Mouse (Mus musculus) embryo, embryonic 10.5 days (tissue): Measurements from ENCODE around the gene Fndc3a.

ENCODE experiments used
- DNase-seq: peaks from one replicate; pipeline ENCODE4 v3.0.0-alpha.2; 2015; ENCODE audit warnings: low spot score

Gene Fndc3a

DNA sequence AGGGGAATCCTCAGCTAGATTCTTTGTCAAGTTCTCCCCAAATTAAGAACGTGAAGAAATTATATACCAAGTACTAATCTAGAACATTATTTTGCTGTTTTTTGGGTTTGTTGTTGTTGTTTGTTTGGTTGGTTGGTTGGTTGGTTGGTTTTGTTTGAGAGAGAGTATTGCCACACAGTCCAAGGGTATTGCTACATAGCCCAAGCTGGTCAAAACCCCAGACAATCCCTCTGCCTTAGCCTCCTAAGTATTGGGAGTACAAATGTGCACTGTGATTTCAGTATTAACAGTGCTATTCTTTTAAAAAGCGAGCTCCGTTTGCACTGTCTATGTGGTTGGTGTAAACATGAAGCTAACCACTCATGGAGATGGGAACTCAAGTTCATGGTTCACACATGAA is 37.9 kb downstream of the Fndc3a start:
- DNase-seq, result no peak

DNA sequence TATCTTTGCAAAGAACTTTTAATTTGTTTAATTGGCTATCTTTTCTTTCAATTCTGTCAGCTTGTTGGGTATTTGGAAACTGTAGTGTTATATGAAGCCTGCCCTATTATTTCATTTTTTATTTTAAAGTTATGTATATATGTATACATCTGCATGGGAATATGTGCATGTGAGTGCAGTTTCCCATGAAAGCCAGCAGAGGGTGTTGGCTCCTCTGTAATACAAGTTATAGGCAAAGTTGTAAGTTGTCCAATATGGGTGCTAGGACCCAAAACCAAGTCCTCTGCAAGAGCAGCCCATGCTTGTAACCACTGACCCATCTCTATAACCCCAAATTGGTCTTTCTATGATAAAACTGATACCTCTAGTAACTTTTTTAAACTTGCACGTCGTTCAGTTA is 38.8 kb downstream of the Fndc3a start:
- no peak for DNase-seq

DNA sequence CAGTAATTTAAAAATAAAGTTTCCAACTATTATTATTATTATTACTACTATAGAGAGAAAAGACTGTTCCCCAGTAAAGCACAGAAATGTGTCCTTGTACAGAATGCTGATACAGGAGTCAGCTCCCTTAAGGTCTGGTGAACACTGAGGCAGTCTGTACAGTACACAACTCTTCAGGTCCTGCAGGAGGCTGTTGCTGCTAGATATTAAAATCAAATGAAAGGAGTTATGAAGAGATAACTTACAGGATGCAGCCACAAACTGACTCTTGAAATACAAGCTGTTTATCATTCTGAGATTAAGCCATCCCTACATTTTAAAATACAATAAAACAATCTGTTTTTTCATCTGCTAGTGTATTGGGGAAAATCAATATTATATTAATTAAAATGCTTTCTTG is 60.5 kb downstream of the Fndc3a start:
- DNase-seq, result no peak

DNA sequence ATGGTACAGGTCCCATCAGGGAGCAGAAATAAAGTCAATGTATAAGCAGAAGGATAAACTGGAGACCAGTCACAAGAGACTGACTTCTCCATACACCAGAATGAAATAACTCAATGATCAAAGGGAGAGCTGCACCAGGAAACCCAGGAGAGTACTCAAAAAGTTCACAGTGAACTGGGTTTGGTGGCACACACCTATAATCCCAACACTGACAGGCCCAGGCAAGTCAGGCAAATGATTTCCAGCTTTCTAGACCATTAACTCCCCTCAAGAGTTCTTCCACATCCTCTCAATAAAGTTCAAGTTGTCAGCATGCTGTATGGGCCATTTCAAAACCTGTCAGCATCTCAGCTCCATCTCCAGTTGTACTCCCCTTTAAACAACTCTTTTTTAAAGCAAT is 64.3 kb downstream of the Fndc3a start:
- DNase-seq, result no peak

DNA sequence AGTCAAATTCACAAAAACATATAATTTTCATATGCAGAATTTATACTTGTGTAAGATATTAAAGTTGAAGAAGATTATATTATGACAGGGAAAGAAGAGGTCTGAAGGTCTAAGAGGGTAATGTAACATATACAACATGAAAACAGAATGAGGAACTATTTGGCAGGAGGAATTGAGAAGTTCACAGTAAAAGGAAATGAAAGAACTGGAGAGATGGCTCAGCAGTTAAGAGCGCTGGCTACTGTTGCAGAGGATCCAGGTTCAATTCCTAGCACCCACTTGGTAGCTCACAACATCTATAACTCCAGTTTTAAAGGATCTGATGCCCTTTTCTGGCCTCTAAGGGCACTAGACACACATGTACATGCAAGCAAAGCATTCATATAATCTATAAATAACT is 65.2 kb downstream of the Fndc3a start:
- DNase-seq, result no peak

DNA sequence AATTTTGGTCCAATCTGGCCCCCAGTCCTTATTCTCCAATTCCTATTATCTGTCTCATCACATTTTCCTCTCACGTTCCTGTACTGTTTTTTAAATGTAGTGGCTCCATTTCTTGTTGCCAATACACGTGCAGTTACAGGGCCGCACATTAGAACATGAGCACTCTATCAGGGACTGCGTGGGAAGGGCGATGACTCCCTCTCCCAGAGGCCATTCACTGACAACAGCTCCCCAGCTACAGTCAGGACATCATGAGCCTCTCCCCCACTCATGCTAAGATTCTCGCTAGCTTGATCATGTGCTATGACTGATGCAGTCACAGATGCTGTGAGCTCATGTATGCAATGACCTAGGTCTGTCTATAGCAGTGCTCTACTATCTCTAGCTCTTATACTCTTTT is 71.3 kb downstream of the Fndc3a start:
- DNase-seq, result no peak

DNA sequence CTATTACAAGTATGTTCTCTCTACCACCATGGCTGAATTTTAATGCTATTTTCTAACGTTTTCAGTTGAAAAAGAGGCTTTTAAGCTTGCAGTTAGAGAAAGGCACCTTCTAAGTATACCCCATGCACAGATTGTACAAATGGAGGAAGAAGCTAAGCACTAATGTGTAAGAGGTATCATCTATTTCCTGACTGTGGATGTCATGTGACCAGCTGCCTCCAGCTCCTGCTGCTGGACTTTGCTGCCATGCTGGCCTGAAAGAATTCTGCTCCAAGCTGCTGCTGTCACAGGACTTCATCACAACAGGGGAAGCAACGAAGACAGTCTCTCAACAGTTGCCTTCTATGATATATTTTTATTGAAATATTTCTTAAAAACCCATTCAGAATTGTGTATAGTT is 76.2 kb downstream of the Fndc3a start:
- DNase-seq, result no peak

DNA sequence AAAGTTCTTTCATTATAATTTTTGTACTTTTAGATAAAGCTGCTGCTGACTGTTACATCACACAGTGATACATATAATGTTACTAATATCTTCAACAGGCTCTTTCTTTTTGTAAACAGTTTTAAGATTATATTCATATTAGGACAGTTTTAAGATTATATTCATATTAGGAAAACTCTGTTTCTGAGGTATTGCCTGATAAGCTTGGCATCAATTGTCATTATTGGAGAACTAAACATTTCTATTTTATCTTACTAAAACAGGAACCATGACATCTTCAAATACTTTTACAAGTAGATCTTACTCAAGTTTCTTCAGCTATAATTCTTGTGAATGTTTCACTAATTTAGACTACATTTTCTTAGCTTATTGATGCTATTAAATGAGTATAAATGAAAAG is 84.4 kb downstream of the Fndc3a start:
- no peak for DNase-seq

DNA sequence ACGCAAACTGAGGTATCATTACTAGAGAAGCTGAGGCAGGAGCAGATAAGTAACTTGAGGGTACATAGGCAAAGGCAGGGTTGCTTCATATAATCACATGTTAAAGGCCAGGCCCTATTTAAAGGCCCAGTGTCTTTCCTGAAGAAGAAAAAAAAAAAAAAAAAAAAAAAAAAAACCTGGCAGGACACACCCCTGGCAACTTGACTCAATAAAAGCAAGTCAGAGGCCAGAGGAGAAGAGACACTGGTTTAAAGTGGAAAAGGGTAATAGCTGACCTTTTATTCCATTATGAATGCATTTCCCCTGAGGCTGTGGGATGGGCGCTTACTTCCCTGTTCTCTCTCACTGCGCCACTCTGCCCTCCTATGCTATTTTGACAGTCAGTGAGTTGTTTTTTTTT is 105.7 kb downstream of the Fndc3a start:
- DNase-seq, result no peak

DNA sequence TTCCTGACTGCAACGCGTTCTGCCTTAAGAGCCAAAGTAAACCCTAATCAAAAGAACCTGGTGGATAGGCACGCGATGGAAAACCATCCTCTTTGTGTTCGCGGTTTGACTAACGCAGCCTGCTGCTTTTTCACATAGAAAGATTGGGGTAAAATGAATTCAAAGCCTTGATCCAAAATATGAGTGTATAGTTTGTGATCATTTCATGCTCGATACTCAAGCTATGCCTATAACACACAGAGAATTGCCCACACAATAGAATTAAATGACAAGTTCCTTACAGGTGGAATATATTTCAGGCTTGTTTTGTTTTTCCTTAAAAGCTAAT is 106.6 kb downstream of the Fndc3a start:
- no peak for DNase-seq

DNA sequence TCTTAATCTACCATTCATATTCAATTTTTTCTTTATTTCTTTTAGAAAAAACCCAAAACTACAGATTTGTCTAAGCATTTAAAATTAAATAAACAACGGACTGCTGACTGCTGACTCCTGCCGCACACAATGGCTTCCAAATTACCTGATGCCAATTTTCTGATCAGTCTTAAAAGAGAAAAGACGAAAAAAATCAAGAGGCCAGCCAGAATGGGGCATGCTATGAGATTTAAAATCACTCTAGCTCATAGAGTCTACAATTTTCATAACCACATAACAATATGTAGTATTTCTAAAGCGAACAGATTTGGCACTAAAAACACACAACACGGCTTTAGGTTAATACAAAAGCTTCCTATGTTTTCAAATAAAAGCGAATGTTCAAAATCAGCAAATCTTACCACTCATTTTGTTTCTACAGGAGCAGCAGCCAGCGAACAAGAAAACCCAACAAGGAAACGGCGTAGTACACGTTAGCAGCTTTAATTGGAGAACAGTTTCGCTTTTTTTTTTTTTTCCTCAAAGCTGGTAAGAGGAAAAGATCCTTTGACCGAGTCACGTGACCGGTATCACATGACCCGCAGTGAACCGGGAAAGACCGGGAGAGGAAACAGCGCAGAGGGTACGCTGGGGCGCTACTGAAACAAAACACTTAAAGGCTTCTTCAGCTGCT is 107.1 kb downstream of the Fndc3a start:
- DNase-seq, result peak; percentile 96

DNA sequence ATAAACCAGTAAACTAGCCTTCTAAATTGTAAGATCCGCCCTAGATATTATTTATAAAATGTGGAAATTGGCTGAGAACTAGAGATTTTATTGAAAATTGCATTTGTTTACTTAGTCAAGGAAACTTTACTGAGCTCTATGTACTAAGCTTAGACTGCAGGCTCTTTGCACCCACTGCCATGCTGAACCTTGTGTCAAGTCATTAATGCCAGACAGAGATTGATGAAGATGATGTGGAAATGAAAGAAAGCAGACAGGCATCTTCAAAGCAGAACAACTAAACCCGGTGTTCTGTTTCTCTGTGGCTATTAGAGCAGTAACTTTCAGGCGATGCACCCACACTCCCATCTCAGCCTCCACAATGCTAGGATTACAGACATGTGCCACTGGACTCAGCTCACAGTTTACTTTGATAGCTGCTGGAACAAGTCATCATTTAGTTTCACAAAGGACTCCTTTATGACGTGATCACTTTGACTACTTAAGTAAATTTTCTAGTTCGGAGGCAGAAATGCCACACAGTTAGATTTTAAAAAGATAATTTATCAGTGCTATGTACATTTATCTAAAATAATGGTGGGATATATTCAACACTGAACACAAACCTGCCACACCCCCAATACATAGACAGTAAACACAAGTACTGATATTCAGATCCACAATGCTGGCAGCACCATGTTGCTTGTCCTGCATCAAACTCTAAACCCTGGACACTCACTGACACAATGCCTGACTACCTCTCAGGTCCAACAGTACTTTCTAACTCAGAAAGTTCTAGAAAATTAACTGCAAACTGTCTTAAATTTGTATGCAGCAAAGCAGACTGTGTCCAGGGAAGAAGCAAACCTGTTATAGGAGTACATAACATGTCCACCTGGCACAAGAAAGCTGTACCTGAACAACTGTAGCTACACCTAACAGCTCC is 108.2 kb downstream of the Fndc3a start:
- DNase-seq, result peak; percentile 24

DNA sequence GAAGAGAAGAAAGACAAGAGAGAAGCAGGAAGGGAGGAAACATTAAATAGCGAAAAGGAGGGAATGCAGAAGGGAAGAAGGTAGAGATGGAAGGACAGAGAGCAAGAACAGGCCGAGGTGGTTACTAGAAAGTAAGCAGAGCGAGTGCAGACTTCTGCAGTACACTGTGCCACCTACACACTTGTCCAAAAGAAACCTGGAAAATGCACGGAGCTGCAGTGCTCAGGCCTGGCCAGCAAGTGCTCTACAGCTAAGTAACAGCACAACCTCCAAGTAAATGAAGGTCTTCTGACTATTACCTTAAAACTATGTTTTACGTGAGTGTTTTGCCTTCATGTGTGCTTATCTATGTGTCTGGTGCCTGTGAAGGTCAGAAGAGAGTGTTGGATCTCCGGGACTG is 109.4 kb downstream of the Fndc3a start:
- DNase-seq, result peak; percentile 2

DNA sequence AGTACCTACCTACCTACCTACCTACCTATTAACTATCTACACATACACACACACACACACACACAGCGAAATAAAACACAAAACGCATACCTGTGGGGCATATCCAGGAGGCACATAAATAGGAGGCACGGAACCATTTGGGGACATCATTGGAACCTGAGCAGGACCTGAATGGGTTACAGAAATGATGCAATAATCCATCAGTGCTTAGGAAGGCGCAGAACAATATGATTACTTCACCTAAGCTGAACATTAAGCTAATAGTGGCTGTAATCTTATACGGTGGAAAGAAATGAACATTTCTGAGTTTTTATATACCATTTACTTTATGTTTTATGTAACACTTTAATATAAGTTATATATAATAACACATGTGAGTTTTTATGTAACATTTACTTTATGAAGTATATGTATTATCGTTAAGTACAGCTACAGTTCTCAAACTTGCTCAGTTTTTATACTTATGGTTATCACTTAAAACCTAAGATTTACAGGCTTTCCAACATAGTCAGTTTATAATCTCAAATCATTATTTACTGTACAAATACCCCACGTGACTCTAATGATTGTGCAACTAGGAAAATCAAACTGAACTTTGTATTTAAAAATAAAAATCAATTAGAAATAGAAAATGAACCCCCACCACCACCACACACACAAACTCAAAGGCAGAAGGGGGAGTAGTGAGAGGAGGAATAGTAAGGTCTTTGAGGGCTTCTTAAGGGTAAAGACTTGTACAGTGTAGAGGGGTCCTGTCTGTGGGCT is 110.6 kb downstream of the Fndc3a start:
- no peak for DNase-seq

DNA sequence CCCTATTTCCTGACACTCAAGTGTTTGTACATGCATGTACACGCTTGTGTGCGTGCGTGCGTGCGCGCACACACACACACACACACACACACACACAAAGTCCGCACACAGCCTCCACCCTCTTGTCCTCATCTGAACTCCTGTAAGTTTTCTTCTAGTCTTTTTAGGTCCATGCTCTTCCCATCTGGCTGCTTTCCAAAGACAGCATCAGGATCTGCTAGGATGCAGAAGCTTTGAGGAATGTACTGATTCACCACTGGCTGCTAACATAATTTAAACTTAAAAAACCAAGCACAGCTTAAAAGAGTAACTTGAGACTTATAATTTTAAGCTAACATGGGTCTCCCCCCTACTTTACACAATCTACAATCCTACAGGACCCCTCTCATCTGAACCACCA is 115.6 kb downstream of the Fndc3a start:
- no peak for DNase-seq

DNA sequence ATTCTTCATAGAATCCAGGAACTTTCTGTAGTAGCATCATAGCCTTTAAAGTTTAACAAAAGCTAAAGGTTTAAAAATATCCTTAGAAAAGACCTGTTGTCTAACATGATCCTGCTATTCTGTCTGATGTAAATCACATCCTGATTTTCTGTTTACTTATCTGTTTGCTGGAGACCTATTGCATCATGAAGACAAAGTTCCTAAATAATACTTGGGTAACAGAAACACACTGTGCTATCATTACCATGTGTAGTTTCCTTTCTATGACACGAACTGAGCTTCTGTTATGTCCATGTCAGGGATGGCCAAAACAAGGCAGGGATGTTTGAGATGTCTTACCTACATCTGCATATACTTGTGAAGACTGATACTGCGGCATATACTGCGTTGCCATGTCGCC is 120.4 kb downstream of the Fndc3a start:
- no peak for DNase-seq

DNA sequence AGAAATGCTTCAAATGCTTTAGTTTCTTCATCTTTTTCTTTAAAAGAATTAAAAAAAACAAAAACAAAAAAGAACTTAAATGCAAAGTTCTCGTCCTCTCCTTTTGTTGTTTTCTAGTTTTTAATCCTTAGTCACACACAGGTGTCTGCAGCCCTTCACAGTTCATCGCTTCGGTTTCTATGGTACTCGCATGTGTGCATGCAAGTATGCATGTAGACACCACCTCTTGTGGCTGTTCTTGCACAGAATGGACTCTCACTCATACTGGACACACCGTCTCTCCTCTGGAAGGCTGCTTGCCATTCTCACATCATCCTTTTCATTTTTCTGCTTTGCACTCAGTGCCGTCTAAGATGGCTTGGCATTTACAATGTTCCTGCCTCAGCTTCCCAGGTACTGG is 126.8 kb downstream of the Fndc3a start:
- peak; percentile 2 for DNase-seq

DNA sequence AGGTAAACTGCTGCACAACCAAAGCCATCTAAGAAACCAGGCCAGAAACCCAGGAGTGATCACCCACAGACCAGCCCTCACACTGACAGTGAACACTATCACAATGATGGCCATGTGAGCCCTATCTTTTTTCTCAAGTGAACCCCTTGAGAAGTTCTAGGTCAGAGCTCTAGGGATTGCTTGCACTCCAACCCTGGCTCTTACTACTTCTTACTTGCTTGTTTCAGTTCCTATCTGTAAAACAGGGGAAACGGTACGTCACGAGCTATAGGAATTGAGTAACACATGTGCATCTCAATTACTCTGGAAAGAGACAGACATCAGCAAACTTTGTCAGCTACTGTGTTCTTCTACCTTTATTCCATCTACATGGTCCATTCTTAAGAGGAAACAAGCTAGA is 128.8 kb downstream of the Fndc3a start:
- no peak for DNase-seq

DNA sequence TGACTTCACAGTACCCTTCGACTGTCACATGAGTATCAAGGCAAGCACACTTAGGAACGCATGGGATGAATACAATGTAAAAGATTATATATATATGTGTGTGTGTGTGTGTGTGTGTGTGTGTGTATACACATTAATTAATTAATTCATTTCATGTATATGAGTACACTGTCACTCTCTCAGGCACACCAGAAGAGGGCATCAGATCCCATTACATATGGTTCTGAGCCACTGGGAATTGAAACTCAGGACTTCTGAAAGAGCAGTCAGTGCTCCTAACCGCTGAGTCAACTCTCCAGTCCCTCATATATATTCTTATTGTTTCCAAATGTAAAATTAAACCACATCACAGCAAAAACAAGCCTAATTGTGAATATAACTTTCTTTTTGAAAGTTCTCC is 133.5 kb downstream of the Fndc3a start:
- no peak for DNase-seq

DNA sequence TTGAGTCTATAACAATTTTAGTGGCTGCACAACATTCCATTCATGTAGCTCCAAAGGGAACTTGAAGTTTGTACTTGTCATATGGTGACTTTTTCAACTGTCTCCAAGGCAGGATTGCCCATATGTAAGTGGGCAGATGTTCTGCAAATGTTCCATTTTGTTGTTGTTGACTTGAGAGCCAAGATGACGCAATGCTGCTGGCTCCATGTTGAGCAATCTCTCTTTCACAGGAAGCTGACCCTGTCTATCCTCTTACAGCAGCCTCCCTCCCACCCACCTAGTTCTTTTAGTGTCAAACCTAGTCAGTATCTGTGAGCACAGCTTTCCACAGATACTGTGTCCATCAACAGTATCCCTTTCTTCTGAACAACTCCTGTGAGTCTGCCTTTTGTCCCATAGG is 145.9 kb downstream of the Fndc3a start:
- no peak for DNase-seq

DNA sequence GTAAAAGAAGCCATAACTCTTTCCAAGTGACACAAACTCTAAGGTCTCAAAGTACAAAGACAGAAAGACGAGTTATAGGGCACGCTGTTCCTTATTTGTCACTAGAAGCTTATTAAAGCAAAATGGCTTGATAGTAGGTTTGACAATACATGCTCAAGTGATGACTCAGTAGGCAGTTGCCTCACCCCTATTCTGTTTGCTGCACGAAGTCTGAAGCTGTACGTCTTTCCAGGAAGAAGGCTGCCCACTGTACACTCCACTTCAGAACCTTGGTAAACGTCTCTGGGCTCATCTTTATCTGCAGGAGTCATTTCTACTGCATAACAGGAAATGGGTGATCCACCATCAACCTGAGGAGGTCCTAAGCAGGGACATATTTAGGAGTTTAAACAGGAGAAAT is 151.0 kb downstream of the Fndc3a start:
- DNase-seq, result no peak

DNA sequence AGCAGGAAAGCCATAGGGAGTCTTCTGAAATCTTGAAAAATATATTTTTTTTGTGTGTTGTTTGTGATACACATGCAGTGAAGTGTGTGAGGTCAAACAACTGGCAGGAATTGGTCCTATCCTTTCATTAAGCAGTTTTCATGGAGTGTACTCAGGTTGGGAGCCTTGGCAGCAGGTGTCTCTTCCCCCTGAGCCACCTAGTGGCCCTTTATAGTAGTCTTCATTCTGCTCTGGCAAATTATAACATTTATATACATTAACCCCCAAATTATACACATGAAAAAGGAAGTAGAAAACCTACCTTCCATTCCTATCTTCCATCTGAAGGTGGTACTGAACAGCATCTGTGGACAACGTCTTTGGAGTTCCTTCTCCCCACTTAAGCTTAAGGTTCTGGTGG is 154.0 kb downstream of the Fndc3a start:
- DNase-seq, result no peak

DNA sequence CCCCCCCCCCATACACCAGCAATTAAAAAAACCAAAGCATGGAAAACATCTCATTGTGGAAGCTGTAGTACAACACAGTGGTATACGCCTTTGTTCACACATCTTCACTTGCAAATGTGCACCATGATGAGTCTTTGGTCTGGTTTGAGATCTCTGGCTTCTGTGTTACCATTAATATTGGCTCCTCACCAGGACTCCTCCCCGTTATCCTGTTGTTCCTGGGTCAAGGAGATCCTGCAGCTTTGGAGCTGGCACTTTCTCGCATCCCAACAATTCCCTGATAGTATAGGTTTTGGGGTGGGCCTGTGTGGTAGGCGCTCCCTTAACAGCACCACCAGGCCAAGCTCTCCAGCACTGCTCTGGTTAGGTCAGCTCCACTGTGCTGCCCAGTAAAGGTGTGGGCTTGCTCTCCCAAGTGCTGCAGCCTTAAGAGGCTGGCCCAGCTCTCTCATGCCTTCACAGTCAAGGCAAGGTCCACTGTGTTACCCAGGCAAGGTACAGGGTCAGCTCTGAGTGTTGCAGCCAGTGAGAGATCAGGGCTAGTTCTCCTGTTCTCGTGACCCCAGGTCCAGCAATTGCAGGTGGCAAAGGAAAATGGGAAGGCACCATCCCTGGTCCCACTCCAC is 173.3 kb downstream of the Fndc3a start:
- no peak for DNase-seq
